Mouse (Mus musculus): ENCODE measurements around the gene Zmynd15. TPM values are rescaled to one million over a fixed set of nuclear protein-coding genes. Genes with fewer than 3 reads are reported as not detected.

Zmynd15 gene
- polyA plus RNA-seq, 1 experiment from 2014 or later: 0.23 TPM

- ATAC-seq: no peak
Measured at GRCm38 (mm10) chr11:70485498-70485897, 26.3 kb downstream of the Zmynd15 start.

GRCm38 (mm10) chr11:70487816-70488215, 28.6 kb downstream of the Zmynd15 start:
- Histone ChIP-seq H3K4me3 (no peak overlapping the region), H3K27me3 (replicated peaks) (peaks cover 5% of the 10 kb centered on the region; the same call in 1 of the 2 replicates), H3K36me3 (no peaks in the 10 kb centered on the region), H3K9me3 (replicated peaks) (no peaks in the 10 kb centered on the region), H3K4me2 (no peak overlapping the region), H3K27ac (no peak overlapping the region), H3K9ac (no peak overlapping the region), H3K4me1 (no peaks in the 10 kb centered on the region)
- WGBS (ENCODE audit: insufficient replicate concordance): 33% methylated on average over 4 of the region's 4 CpGs
- no peak for ATAC-seq

More at GRCm38 (mm10) chr11:70485498-70485897, 26.3 kb downstream of the Zmynd15 start:
- Histone ChIP-seq H3K27ac (no peak overlapping the region), H3K27me3 (replicated peaks) (0 out of 2 replicates have a peak, but pooled peaks cover 5% of the 10 kb centered on the region), H3K9ac (no peak overlapping the region), H3K4me2 (no peak overlapping the region), H3K4me3 (no peak overlapping the region), H3K9me3 (replicated peaks) (no peaks in the 10 kb centered on the region), H3K4me1 (no peaks in the 10 kb centered on the region), H3K36me3 (no peaks in the 10 kb centered on the region)
- 39% methylated on average over 2 of the region's 2 CpGs for WGBS (ENCODE audit: insufficient replicate concordance)

GRCm38 (mm10) chr11:70489138-70489537, 29.9 kb downstream of the Zmynd15 start:
- H3K9me3 ChIP-seq (replicated peaks): no peaks in the 10 kb centered on the region
- H3K9ac ChIP-seq: no peak overlapping the region
- H3K27ac ChIP-seq: no peak overlapping the region
- H3K36me3 ChIP-seq: no peaks in the 10 kb centered on the region
- no peak overlapping the region for H3K4me2 ChIP-seq
- WGBS (ENCODE audit: insufficient replicate concordance): 70% methylated on average over 3 of the region's 3 CpGs
- H3K4me3 ChIP-seq: no peak overlapping the region
- no peaks in the 10 kb centered on the region for H3K4me1 ChIP-seq
- no peak for ATAC-seq
- H3K27me3 ChIP-seq (replicated peaks): peaks cover 5% of the 10 kb centered on the region; the same call in 1 of the 2 replicates

GRCm38 (mm10) chr11:70489684-70490083, 30.5 kb downstream of the Zmynd15 start:
- 16% methylated on average over 6 of the region's 6 CpGs for WGBS (ENCODE audit: insufficient replicate concordance)
- Histone ChIP-seq H3K4me1 (no peaks in the 10 kb centered on the region), H3K9ac (no peak overlapping the region), H3K9me3 (replicated peaks) (no peaks in the 10 kb centered on the region), H3K4me2 (no peak overlapping the region), H3K27me3 (replicated peaks) (peaks cover 5% of the 10 kb centered on the region; the same call in 1 of the 2 replicates), H3K27ac (no peak overlapping the region), H3K4me3 (no peak overlapping the region), H3K36me3 (no peaks in the 10 kb centered on the region)
- ATAC-seq: no peak

- Histone ChIP-seq H3K4me3 (no peak overlapping the region), H3K4me2 (no peak overlapping the region), H3K4me1 (peaks cover 4% of the 10 kb centered on the region), H3K27me3 (replicated peaks) (peaks cover 16% of the 10 kb centered on the region; the same call in 1 of the 2 replicates), H3K27ac (no peak overlapping the region), H3K9ac (no peak overlapping the region), H3K36me3 (no peaks in the 10 kb centered on the region), H3K9me3 (replicated peaks) (no peaks in the 10 kb centered on the region)
- ATAC-seq: no peak
- WGBS (ENCODE audit: insufficient replicate concordance): 61% methylated on average over 14 of the region's 14 CpGs
Measured at GRCm38 (mm10) chr11:70499566-70500475, 40.6 kb downstream of the Zmynd15 start.

GRCm38 (mm10) chr11:70500476-70500812, 41.2 kb downstream of the Zmynd15 start:
- H3K36me3 ChIP-seq: no peaks in the 10 kb centered on the region
- H3K4me1 ChIP-seq: peaks cover 10% of the 10 kb centered on the region
- no peak for ATAC-seq
- no peaks in the 10 kb centered on the region for H3K9me3 ChIP-seq (replicated peaks)
- no peak overlapping the region for H3K27ac ChIP-seq
- H3K4me2 ChIP-seq: no peak overlapping the region
- H3K9ac ChIP-seq: no peak overlapping the region
- no peak overlapping the region for H3K4me3 ChIP-seq
- H3K27me3 ChIP-seq (replicated peaks): peaks cover 19% of the 10 kb centered on the region; the same call in 1 of the 2 replicates
- 87% methylated on average over 1 of the region's 1 CpGs for WGBS (ENCODE audit: insufficient replicate concordance)

GRCm38 (mm10) chr11:70502018-70502417, 42.8 kb downstream of the Zmynd15 start:
- Histone ChIP-seq H3K9ac (no peak overlapping the region), H3K36me3 (no peaks in the 10 kb centered on the region), H3K27me3 (replicated peaks) (0 out of 2 replicates have a peak, but pooled peaks cover 19% of the 10 kb centered on the region), H3K4me1 (peaks cover 21% of the 10 kb centered on the region), H3K4me2 (no peak overlapping the region), H3K27ac (no peak overlapping the region), H3K4me3 (no peak overlapping the region), H3K9me3 (replicated peaks) (no peaks in the 10 kb centered on the region)
- WGBS (ENCODE audit: insufficient replicate concordance): 39% methylated on average over 3 of the region's 3 CpGs
- ATAC-seq: no peak

GRCm38 (mm10) chr11:70504970-70505369, 45.7 kb downstream of the Zmynd15 start, which contains the start of gene Tm4sf5:
Tm4sf5 (plus strand) TSS chr11:70505244.
- Histone ChIP-seq H3K9me3 (replicated peaks) (no peaks in the 10 kb centered on the region), H3K9ac (no peak within 1 kb of the TSS), H3K36me3 (no peaks in the 10 kb centered on the region), H3K4me3 (no peak within 1 kb of the TSS), H3K27me3 (replicated peaks) (peaks cover 46% of the 10 kb centered on the region), H3K4me1 (peaks cover 21% of the 10 kb centered on the region), H3K4me2 (peak within 1 kb of the TSS; percentile 26), H3K27ac (no peak within 1 kb of the TSS)
- WGBS (ENCODE audit: insufficient replicate concordance): 27% methylated on average over 9 of the region's 9 CpGs
- peak; percentile 42; the same call in 1 of the 2 replicates for ATAC-seq

GRCm38 (mm10) chr11:70506385-70506784, 47.2 kb downstream of the Zmynd15 start:
- Histone ChIP-seq H3K4me2 (peak overlapping the region; percentile 37), H3K4me1 (peaks cover 25% of the 10 kb centered on the region), H3K9ac (no peak overlapping the region), H3K27ac (no peak overlapping the region), H3K36me3 (no peaks in the 10 kb centered on the region), H3K27me3 (replicated peaks) (peaks cover 54% of the 10 kb centered on the region), H3K9me3 (replicated peaks) (no peaks in the 10 kb centered on the region), H3K4me3 (no peak overlapping the region)
- ATAC-seq: no peak
- WGBS (ENCODE audit: insufficient replicate concordance): 18% methylated on average over 4 of the region's 4 CpGs

- H3K4me3 ChIP-seq: no peak overlapping the region
- H3K9me3 ChIP-seq (replicated peaks): no peaks in the 10 kb centered on the region
- H3K4me1 ChIP-seq: peaks cover 26% of the 10 kb centered on the region
- no peak overlapping the region for H3K9ac ChIP-seq
- H3K27me3 ChIP-seq (replicated peaks): peaks cover 50% of the 10 kb centered on the region
- H3K36me3 ChIP-seq: no peaks in the 10 kb centered on the region
- H3K27ac ChIP-seq: no peak overlapping the region
- no peak for ATAC-seq
- WGBS (ENCODE audit: insufficient replicate concordance): 61% methylated on average over 7 of the region's 7 CpGs
- no peak overlapping the region for H3K4me2 ChIP-seq
Measured at GRCm38 (mm10) chr11:70506962-70507515, 47.8 kb downstream of the Zmynd15 start.

- no peak overlapping the region for H3K27ac ChIP-seq
- peaks cover 27% of the 10 kb centered on the region for H3K4me1 ChIP-seq
- H3K4me3 ChIP-seq: no peak overlapping the region
- H3K27me3 ChIP-seq (replicated peaks): peaks cover 55% of the 10 kb centered on the region
- H3K4me2 ChIP-seq: peak overlapping the region; percentile 8; the same call in 1 of the 2 replicates
- H3K36me3 ChIP-seq: no peaks in the 10 kb centered on the region
- no peak overlapping the region for H3K9ac ChIP-seq
- ATAC-seq: no peak
- H3K9me3 ChIP-seq (replicated peaks): no peaks in the 10 kb centered on the region
- WGBS (ENCODE audit: insufficient replicate concordance): 11% methylated on average over 19 of the region's 19 CpGs
Measured at GRCm38 (mm10) chr11:70509753-70510564, 50.7 kb downstream of the Zmynd15 start.

All from liver, embryonic 12.5 days (tissue).